Mouse (Mus musculus): ENCODE data around the gene Gpc6. TPM values are rescaled to one million over a fixed set of nuclear protein-coding genes. Genes with fewer than 3 reads are reported as not detected.

Gpc6 gene
- polyA plus RNA-seq, 1 experiment, result 4.7 TPM

DNA sequence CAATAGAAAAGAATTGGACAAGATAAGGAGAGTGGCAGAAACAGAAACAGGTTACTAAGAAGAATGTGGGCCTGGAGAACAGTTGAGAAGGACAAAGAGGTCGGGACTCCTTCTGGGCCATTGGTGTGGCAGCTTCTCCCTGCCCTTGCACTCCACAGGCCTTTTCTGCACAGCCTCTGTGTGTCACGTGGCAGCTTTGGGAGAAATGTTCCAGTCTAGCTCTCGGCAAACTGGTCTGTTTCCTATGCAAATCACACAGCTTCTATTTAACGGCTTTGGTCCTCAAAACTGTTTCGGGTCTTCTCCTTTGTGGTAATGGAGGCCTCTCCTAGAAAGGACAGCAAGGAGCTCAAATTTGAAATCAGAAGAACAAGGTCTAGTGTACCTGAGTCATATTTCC is 871.5 kb downstream of the Gpc6 start:
- TF ChIP-seq CTCF (IDR thresholded peaks at IDR 0.05; ENCODE audit: extremely low read depth, insufficient read depth, low read length) (no peak), POLR2A (IDR thresholded peaks at IDR 0.05; ENCODE audit: extremely low read depth, insufficient read depth, low read length) (no peak)

DNA sequence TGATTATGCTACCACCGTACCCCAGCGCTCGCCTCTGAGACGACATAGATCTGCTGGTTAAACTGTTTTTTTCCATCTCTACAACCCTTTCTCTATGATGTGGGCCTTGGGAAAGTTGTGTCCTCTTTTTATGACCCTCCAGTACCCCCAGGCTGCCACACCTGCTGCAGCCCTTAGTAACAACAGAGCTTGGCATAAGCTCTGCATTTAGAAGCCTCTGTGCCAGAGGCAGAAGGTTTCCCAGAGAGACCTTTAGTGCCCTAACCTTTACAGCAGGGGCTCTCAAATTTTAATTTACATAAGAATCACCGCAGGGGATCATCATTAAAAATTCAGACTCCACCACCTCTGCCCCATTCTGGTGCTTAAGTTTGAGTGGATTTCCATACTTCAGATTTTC is 875.3 kb downstream of the Gpc6 start:
- Histone ChIP-seq H3K4me3 (ENCODE audit: insufficient read depth, low read length) (no peak overlapping the region), H3K27ac (ENCODE audit: insufficient read depth, low read length) (no peak overlapping the region), H3K4me1 (ENCODE audit: control insufficient read depth, insufficient read depth, low read length) (no peaks in the 10 kb centered on the region)
- no peak for TF ChIP-seq CTCF (IDR thresholded peaks at IDR 0.05; ENCODE audit: extremely low read depth, insufficient read depth, low read length)
- no peak for TF ChIP-seq POLR2A (IDR thresholded peaks at IDR 0.05; ENCODE audit: extremely low read depth, insufficient read depth, low read length)

More for the DNA sequence above, 871.5 kb downstream of the Gpc6 start:
- H3K4me3 ChIP-seq (ENCODE audit: insufficient read depth, low read length), result no peak overlapping the region
- H3K4me1 ChIP-seq (ENCODE audit: control insufficient read depth, insufficient read depth, low read length), result peaks cover 3% of the 10 kb centered on the region; the same call in 1 of the 2 replicates
- H3K27ac ChIP-seq (ENCODE audit: insufficient read depth, low read length), result no peak overlapping the region

DNA sequence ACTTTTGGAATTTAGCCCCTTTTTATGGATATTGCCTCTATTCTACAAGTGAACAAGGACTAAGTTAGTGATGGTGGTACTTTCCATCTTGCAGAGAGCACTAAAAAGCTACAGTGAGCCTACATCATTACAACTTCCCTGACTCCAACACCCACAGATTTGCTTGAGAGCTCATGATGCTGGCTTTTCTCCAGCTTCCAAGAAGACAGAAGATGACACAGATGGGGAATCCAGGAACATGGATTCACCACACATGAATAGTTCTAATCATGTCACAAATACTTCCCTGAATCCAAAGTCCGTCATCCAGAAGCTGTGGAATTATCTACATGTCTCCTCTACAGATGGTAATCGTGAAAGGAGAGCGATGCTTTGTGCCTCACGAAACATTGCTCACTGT is 882.7 kb downstream of the Gpc6 start:
- TF ChIP-seq POLR2A (IDR thresholded peaks at IDR 0.05; ENCODE audit: extremely low read depth, insufficient read depth, low read length), result no peak
- no peak for TF ChIP-seq CTCF (IDR thresholded peaks at IDR 0.05; ENCODE audit: extremely low read depth, insufficient read depth, low read length)
- Histone ChIP-seq H3K27ac (ENCODE audit: insufficient read depth, low read length) (no peak overlapping the region), H3K4me1 (ENCODE audit: control insufficient read depth, insufficient read depth, low read length) (peaks cover 4% of the 10 kb centered on the region; the same call in 1 of the 2 replicates), H3K4me3 (ENCODE audit: insufficient read depth, low read length) (no peak overlapping the region)

DNA sequence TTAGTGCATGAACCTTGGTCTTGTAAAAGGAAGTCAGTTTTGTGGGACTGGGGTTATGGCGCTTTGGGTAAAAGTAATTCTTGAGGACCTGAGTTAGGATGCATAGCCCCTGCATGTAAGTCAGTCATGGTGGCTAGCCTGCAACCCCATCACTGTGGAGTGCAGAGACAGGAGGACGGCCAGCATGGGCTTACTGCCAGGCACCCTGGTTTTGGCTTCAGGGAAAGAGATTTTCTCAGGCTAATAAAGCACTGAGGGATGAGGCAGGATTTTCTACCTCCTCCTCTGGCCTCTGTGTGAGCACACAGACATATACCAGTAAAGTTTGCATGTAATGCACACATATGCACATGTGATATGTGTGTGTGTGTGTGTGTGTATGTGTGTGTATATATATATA is 883.2 kb downstream of the Gpc6 start:
- no peak for TF ChIP-seq CTCF (IDR thresholded peaks at IDR 0.05; ENCODE audit: extremely low read depth, insufficient read depth, low read length)
- no peak for TF ChIP-seq POLR2A (IDR thresholded peaks at IDR 0.05; ENCODE audit: extremely low read depth, insufficient read depth, low read length)
- Histone ChIP-seq H3K27ac (ENCODE audit: insufficient read depth, low read length) (no peak overlapping the region), H3K4me1 (ENCODE audit: control insufficient read depth, insufficient read depth, low read length) (peaks cover 4% of the 10 kb centered on the region; the same call in 1 of the 2 replicates), H3K4me3 (ENCODE audit: insufficient read depth, low read length) (no peak overlapping the region)

DNA sequence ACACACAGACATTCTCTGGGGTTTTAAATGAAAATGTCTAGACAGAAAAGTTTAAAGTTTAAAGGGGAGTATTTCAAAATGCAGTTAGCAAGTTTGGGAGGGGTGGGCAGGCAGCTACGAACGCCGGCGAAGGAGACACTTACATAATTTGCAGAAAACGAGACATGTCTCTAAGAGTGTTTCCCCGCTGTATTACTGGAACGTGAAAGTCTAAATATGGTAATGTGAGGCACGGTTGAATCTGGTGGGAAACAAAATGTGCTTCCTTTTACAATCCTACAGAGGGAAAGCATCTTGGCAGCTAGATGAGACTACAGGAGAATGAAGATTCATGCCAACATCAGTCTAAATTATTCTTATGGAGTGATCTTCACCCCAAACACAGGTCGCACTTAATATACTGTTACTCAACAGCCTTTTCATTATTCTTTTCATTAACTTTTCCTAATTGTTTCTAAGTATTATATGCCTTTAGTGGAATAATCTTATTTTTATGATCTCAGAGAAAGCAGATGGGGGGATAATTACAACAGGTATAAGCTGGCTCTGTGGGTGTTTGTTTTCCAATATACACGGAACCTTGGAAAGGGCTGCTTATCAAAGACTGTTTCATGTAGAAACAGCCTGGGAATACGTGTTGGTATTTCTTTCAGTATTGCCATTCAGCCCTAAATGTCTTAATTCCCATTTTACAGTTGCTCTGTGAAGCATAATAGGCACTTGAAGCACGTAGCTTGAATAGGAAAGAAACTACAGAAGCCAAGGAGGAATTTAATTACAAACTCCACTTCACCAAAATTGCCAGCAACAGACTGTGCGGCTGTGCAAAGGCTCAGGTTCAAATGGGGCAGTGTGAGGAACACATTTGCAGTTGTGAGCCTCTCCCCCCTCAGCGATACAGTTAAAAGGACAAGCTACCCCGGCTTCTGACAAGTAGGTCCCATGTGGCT is 885.5 kb downstream of the Gpc6 start:
- H3K4me3 ChIP-seq (ENCODE audit: insufficient read depth, low read length), result no peak overlapping the region
- TF ChIP-seq CTCF (IDR thresholded peaks at IDR 0.05; ENCODE audit: extremely low read depth, insufficient read depth, low read length) (no peak), POLR2A (IDR thresholded peaks at IDR 0.05; ENCODE audit: extremely low read depth, insufficient read depth, low read length) (no peak)
- no peak overlapping the region for H3K27ac ChIP-seq (ENCODE audit: insufficient read depth, low read length)
- peaks cover 6% of the 10 kb centered on the region; the same call in 1 of the 2 replicates for H3K4me1 ChIP-seq (ENCODE audit: control insufficient read depth, insufficient read depth, low read length)

DNA sequence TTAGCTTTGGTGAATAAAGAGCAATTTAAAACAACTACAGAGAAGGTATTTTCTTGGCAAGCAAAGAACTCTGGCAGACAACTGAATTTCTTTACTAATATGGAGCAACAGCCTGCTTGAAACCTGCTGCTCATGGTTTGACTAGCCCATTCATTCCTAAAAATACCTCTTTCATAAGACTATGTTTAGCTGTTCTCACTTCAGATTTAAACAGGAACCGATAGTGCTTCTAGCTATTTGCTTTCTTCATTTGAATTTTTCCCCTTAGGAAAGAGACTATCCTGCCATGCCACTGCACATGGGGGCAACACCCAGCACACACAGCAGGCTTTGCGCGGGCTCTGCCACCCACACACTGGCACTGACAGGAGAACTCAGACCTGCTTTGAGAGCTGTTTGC is 888.4 kb downstream of the Gpc6 start:
- Histone ChIP-seq H3K4me1 (ENCODE audit: control insufficient read depth, insufficient read depth, low read length) (peaks cover 6% of the 10 kb centered on the region; the same call in 1 of the 2 replicates), H3K27ac (ENCODE audit: insufficient read depth, low read length) (no peak overlapping the region), H3K4me3 (ENCODE audit: insufficient read depth, low read length) (no peak overlapping the region)
- no peak for TF ChIP-seq POLR2A (IDR thresholded peaks at IDR 0.05; ENCODE audit: extremely low read depth, insufficient read depth, low read length)
- no peak for TF ChIP-seq CTCF (IDR thresholded peaks at IDR 0.05; ENCODE audit: extremely low read depth, insufficient read depth, low read length)

DNA sequence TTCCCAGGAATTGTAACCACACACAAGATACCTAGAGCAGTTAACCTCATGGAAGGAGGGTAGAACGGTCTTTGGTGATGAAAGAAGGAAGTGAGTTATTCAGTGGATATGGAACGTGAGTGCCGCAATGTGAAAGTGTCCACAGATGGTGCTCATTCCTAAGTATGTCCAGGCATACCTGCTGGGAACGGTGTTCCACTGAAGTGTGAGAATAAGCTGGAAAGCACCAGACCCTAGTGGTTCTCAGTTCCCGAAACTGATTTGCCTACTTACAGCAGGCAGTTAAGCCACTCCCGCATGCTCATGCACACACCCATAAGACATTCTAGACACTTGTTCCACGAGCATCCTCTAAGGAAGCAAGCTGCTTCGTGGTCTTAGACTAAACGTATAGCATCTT is 890.9 kb downstream of the Gpc6 start:
- Histone ChIP-seq H3K27ac (ENCODE audit: insufficient read depth, low read length) (no peak overlapping the region), H3K4me1 (ENCODE audit: control insufficient read depth, insufficient read depth, low read length) (peaks cover 3% of the 10 kb centered on the region; the same call in 1 of the 2 replicates), H3K4me3 (ENCODE audit: insufficient read depth, low read length) (no peak overlapping the region)
- TF ChIP-seq POLR2A (IDR thresholded peaks at IDR 0.05; ENCODE audit: extremely low read depth, insufficient read depth, low read length) (no peak), CTCF (IDR thresholded peaks at IDR 0.05; ENCODE audit: extremely low read depth, insufficient read depth, low read length) (no peak)

DNA sequence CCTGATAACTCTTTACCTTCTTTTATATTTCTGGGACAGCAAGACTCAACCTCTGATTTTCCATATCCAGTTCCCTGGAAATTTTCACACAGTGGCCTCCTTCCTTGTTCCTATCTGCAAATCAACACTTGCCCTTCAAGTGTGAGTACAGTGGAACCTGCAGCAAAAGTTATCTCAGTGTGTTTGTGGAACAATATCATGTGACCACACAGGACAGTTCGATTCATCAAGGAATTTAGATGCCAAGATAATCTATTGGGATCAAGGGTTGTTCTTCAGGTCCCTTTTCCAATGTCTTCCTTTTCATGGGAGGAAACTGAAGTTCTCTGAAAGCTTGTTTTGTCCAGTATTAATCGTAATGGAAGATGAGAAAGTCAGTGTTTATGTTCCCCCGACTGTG is 891.6 kb downstream of the Gpc6 start:
- H3K4me3 ChIP-seq (ENCODE audit: insufficient read depth, low read length), result no peak overlapping the region
- no peak overlapping the region for H3K27ac ChIP-seq (ENCODE audit: insufficient read depth, low read length)
- no peak for TF ChIP-seq POLR2A (IDR thresholded peaks at IDR 0.05; ENCODE audit: extremely low read depth, insufficient read depth, low read length)
- TF ChIP-seq CTCF (IDR thresholded peaks at IDR 0.05; ENCODE audit: extremely low read depth, insufficient read depth, low read length), result no peak
- peaks cover 1% of the 10 kb centered on the region; the same call in 1 of the 2 replicates for H3K4me1 ChIP-seq (ENCODE audit: control insufficient read depth, insufficient read depth, low read length)

DNA sequence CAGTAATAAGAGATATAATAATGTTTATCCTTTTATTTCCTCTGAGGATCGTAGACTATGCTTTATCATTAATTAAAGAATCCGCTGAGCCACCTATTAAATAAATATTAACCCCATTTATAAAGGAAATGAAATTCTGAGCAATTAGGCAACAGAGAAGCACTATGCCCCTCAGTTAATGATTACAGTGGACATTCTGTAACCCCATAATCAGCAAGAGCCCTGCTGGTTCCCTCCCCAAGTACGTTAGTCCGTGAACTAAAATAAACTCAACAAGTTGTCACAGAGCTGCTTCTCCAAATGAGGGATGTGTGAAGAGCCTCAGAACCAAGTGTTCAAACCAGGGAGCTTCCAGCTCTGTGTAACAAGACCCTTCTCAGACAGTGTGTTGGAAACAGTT is 892.1 kb downstream of the Gpc6 start:
- no peak for TF ChIP-seq POLR2A (IDR thresholded peaks at IDR 0.05; ENCODE audit: extremely low read depth, insufficient read depth, low read length)
- TF ChIP-seq CTCF (IDR thresholded peaks at IDR 0.05; ENCODE audit: extremely low read depth, insufficient read depth, low read length), result no peak
- H3K4me1 ChIP-seq (ENCODE audit: control insufficient read depth, insufficient read depth, low read length), result peaks cover 1% of the 10 kb centered on the region; the same call in 1 of the 2 replicates
- no peak overlapping the region for H3K27ac ChIP-seq (ENCODE audit: insufficient read depth, low read length)
- H3K4me3 ChIP-seq (ENCODE audit: insufficient read depth, low read length), result no peak overlapping the region

DNA sequence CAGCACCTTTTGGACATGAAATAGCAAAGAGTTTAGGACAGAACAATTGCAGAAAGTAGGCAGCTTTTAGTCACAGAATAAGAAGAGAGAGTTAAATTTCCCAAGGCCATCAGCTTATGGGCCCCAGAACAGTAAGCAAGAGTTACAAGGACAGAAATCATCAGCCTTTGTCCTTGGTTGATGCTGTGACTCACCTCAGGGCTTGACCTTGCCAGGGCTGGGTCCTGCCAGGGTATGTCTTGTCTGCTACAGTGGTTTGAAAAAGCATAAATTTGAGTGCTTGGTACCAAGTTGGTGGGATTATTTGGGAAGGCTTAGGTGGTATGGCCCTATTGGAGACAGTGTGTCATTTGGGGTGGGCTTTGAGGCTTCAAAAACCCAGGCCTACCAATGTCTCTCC is 899.4 kb downstream of the Gpc6 start:
- H3K27ac ChIP-seq (ENCODE audit: insufficient read depth, low read length), result no peak overlapping the region
- H3K4me3 ChIP-seq (ENCODE audit: insufficient read depth, low read length), result no peak overlapping the region
- TF ChIP-seq POLR2A (IDR thresholded peaks at IDR 0.05; ENCODE audit: extremely low read depth, insufficient read depth, low read length), result no peak
- TF ChIP-seq CTCF (IDR thresholded peaks at IDR 0.05; ENCODE audit: extremely low read depth, insufficient read depth, low read length), result no peak
- H3K4me1 ChIP-seq (ENCODE audit: control insufficient read depth, insufficient read depth, low read length), result no peaks in the 10 kb centered on the region

All from cortical plate, adult 2 months (tissue).